Mouse (Mus musculus) hindbrain, embryonic 11.5 days (tissue): ENCODE measurements at regions not wholly inside any gene's neighbourhood (a gene's known extent, or its start where the extent isn't known, plus 50 kb on each side); places are given as distances from the start of the nearest gene placed in this dataset.

Experiments used
- ATAC-seq: fragments of 200-750 bp; cut with Nextera tagmentation; 2 replicates; pipeline ENCODE4 v1.8.0; 2017; ENCODE audit warnings: mild to moderate bottlenecking, moderate TSS enrichment, moderate library complexity; ENCODE audit not compliant: low FRiP score
- DNase-seq: peaks from one replicate; pipeline ENCODE4 v3.0.0-alpha.2; 2015; ENCODE audit warnings: low spot score
- H3K27ac ChIP-seq: fragments of 300-500 bp; sonication (generic); 2 replicates; pipeline ENCODE4 v1.5.1; 2014; ENCODE audit warnings: mild to moderate bottlenecking, low read depth, low read length
- H3K27me3 ChIP-seq: fragments of 300-500 bp; sonication (generic); 2 replicates; pipeline ENCODE4 v1.6.1; 2014; ENCODE audit warnings: mild to moderate bottlenecking, low read length, moderate library complexity, mixed read lengths; ENCODE audit not compliant: control insufficient read depth, insufficient read depth
- H3K36me3 ChIP-seq: fragments of 300-500 bp; sonication (generic); 2 replicates; pipeline ENCODE4 v1.6.1; 2014; ENCODE audit warnings: mild to moderate bottlenecking, low read length, moderate library complexity, mixed read lengths; ENCODE audit not compliant: control insufficient read depth, insufficient read depth
- H3K4me1 ChIP-seq: fragments of 300-500 bp; sonication (generic); replicated peaks from 2 replicates; pipeline ENCODE4 v1.6.1; 2014; ENCODE audit warnings: low read length, mixed read lengths; ENCODE audit not compliant: control insufficient read depth, insufficient read depth
- H3K4me2 ChIP-seq: fragments of 300-500 bp; sonication (generic); replicated peaks from 2 replicates; pipeline ENCODE4 v1.6.1; 2014; ENCODE audit warnings: mild to moderate bottlenecking, low read depth, low read length
- H3K4me3 ChIP-seq: fragments of 300-500 bp; sonication (generic); 2 replicates; pipeline ENCODE4 v1.5.1; 2014; ENCODE audit warnings: low read depth, low read length
- H3K9ac ChIP-seq: fragments of 300-500 bp; sonication (generic); 2 replicates; pipeline ENCODE4 v1.6.1; 2014; ENCODE audit warnings: low read depth, low read length
- H3K9me3 ChIP-seq: fragments of 300-500 bp; sonication (generic); 2 replicates; pipeline ENCODE4 v1.6.1; 2016; ENCODE audit warnings: low read length; ENCODE audit not compliant: control insufficient read depth
- WGBS: fragments of 180-500 bp; shearing (Covaris S2); extraction: QIAGEN DNeasy Blood & Tissue Kit; methylation state at CpG from one replicate; pipeline ENCODE4 v1.1.7; 2014; 5-methylcytosine and 5-hydroxymethylcytosine counted together

DNA sequence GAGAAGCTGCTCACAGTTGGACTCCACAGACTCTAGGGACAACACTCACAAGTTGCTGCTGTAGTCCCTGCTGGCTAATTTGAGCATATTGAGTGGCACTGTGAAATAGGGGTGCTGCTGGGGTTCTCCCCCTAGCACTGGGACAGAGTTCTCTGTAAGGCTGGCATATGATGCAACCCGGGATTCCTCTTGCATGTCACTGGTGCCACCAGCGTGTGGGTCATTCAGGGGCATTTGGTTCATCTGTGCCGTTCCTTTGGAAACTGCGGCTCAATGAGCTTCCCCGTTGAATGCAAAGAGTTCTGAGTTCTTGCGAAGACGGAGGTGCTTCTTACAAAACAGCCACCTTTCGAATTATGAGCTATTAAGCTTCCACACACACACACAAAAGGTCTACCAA, 486.6 kb upstream of the Gm19410 start:
- H3K4me2 ChIP-seq = no peak overlapping the region
- no peak overlapping the region for H3K4me3 ChIP-seq
- no peaks in the 10 kb centered on the region for H3K4me1 ChIP-seq
- no peak overlapping the region for H3K9ac ChIP-seq
- no peak for ATAC-seq
- DNase-seq = no peak
- H3K36me3 ChIP-seq = no peaks in the 10 kb centered on the region
- WGBS = 90% methylated on average over 8 of the region's 8 CpGs
- H3K9me3 ChIP-seq = no peaks in the 10 kb centered on the region
- no peaks in the 10 kb centered on the region for H3K27me3 ChIP-seq
- no peak overlapping the region for H3K27ac ChIP-seq

DNA sequence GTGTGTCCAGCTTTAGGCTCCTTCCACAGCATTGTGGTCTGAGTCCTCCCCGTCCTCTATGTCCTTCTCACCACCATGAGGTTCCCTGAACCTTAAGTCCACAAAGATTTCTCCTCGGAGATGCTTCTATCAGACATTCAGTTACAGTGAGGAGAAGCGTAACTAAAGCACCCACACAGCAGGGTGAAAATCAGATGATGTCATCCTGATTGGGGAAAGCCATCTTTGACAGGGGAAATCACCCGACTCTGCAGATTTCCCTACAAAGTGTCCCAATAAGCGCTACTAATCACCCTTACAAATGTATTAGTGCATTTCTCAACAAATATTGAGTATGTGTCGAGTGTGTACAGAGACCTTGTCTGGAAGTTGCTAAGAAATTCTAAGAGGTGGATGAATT, 484.8 kb upstream of the Gm19410 start:
- Histone ChIP-seq H3K9ac (no peak overlapping the region), H3K27me3 (no peaks in the 10 kb centered on the region), H3K4me1 (no peaks in the 10 kb centered on the region), H3K27ac (no peak overlapping the region), H3K4me2 (no peak overlapping the region), H3K9me3 (no peaks in the 10 kb centered on the region), H3K4me3 (no peak overlapping the region), H3K36me3 (no peaks in the 10 kb centered on the region)
- DNase-seq (no peak), ATAC-seq (no peak)
- 91% methylated on average over 6 of the region's 6 CpGs for WGBS

DNA sequence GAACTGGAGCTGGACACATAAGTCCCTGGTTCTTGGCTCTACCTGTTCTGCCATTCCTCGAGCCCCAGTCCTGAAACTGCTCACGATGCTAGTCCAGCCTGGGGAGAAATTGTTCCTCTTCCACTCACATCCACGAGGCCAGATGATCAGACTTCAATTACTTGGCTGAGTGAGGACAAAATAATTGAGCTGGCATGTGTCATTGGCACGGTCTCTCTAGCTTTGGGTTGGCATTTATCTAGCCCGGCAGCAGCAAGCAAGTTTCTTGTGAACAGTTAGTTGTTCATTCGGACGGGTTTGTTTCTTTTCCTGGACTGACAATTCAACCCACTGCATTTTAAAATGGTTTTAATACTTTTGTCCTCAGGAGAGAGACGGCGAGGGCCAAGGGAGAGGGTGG, 482.2 kb upstream of the Gm19410 start:
- DNase-seq (no peak), ATAC-seq (no peak)
- Histone ChIP-seq H3K9me3 (no peaks in the 10 kb centered on the region), H3K27me3 (no peaks in the 10 kb centered on the region), H3K4me1 (no peaks in the 10 kb centered on the region), H3K9ac (no peak overlapping the region), H3K36me3 (no peaks in the 10 kb centered on the region), H3K4me2 (no peak overlapping the region), H3K4me3 (no peak overlapping the region), H3K27ac (no peak overlapping the region)
- 87% methylated on average over 9 of the region's 9 CpGs for WGBS

DNA sequence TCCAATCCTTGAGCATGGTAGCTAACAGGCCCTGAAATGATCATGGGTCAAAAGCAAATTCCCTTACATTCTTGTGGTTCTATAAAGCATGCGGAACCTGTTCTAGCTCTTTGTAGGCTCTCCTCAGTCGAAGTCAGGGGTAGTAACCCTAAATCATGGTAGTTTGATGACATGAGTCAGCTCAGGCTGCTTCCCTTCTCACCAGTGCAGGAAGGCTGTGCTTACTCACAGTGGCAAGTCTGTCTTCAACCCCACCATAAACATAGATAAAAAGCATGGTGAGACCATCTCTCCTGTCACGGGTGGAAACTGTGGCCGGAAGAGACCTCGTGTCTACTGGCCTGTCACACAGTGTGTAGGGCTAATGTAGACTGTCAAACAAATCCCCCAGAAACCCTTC, 476.6 kb upstream of the Gm19410 start:
- DNase-seq (no peak), ATAC-seq (no peak)
- Histone ChIP-seq H3K27ac (no peak overlapping the region), H3K4me3 (no peak overlapping the region), H3K9ac (no peak overlapping the region), H3K4me2 (no peak overlapping the region), H3K36me3 (no peaks in the 10 kb centered on the region), H3K4me1 (no peaks in the 10 kb centered on the region), H3K27me3 (no peaks in the 10 kb centered on the region), H3K9me3 (no peaks in the 10 kb centered on the region)
- WGBS = 80% methylated on average over 5 of the region's 5 CpGs

DNA sequence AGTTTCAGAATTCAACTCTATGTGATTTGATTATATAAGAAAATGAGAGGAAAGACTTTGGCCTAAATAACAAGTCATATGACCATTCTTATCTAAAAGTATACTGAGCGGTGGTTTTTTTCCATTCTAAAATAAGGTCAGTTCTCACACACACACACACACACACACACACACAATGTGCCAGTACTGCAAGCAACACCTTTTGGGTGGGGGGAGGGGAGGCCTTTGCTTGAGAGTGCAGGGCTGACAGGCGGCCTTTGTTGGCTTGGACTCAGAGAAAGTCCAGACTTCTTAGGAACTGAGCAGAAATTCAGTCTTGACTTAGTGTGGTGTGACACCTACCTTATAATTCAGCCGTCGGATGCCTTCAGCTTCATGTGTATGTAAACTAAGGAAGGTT, 475.6 kb upstream of the Gm19410 start:
- WGBS = 84% methylated on average over 4 of the region's 4 CpGs
- H3K4me1 ChIP-seq = no peaks in the 10 kb centered on the region
- ATAC-seq = no peak

DNA sequence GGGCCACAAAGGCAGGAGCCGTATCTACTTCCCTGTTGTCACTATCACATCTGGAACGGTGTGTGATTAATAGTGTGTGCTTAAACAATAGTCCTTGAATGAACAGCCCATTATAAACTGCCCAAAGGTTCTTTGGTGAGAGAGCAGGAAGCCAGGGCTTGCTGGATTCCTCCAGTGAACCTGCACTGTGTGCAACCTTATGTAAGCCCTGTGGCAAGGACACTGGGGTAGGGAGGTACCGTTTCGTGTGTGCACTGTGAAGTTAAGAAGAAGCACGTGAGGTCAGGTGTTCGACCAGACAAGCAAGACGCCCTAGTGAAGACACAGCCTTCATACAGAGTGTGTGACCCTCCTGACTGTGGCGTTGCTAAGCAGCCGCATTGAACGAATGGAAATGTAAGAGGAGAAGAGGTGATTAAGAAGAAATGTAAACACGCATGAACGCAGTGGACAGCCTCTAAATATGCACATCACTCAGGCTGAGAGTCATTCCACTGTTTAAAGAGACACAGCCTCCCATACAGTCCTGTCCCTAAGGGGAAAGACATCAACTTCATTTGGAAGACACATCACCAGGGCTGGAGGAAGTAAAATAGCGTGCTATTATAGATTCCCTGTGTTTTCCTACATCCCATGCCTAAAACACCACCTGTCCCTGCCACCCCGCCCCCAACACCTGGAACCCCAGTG, 472.0 kb upstream of the Gm19410 start:
- H3K4me1 ChIP-seq = no peaks in the 10 kb centered on the region
- no peak overlapping the region for H3K27ac ChIP-seq
- no peaks in the 10 kb centered on the region for H3K36me3 ChIP-seq
- no peaks in the 10 kb centered on the region for H3K9me3 ChIP-seq
- WGBS = 77% methylated on average over 14 of the region's 14 CpGs
- no peaks in the 10 kb centered on the region for H3K27me3 ChIP-seq
- H3K9ac ChIP-seq = no peak overlapping the region
- no peak overlapping the region for H3K4me2 ChIP-seq
- ATAC-seq = no peak
- no peak for DNase-seq
- no peak overlapping the region for H3K4me3 ChIP-seq

More for the DNA sequence above, 475.6 kb upstream of the Gm19410 start:
- Histone ChIP-seq H3K9me3 (no peaks in the 10 kb centered on the region), H3K9ac (no peak overlapping the region), H3K27me3 (no peaks in the 10 kb centered on the region), H3K4me2 (no peak overlapping the region), H3K4me3 (no peak overlapping the region), H3K27ac (no peak overlapping the region), H3K36me3 (no peaks in the 10 kb centered on the region)
- no peak for DNase-seq

DNA sequence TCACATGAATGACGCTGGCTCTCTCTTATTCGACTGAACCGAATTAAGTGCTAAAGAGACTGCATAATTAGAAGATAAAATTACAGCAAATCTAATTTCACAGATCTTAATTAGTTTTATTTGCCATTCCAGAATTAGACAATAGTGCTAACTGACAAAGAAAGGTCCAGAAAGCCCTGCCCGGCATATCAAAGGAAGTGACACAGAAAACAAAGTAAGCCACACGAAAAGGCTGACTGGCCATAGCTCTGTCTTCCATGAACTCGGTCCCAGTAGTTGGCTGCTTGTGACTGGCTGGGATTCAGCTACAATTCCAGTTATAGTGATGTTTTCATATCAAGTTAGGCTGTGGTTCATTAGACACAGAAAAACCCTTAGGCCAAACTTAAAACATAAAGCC, 468.7 kb upstream of the Gm19410 start:
- Histone ChIP-seq H3K9ac (no peak overlapping the region), H3K4me1 (no peaks in the 10 kb centered on the region), H3K9me3 (no peaks in the 10 kb centered on the region), H3K4me2 (no peak overlapping the region), H3K4me3 (no peak overlapping the region), H3K27me3 (no peaks in the 10 kb centered on the region), H3K36me3 (no peaks in the 10 kb centered on the region), H3K27ac (no peak overlapping the region)
- DNase-seq = no peak
- WGBS = 81% methylated on average over 6 of the region's 6 CpGs
- no peak for ATAC-seq

DNA sequence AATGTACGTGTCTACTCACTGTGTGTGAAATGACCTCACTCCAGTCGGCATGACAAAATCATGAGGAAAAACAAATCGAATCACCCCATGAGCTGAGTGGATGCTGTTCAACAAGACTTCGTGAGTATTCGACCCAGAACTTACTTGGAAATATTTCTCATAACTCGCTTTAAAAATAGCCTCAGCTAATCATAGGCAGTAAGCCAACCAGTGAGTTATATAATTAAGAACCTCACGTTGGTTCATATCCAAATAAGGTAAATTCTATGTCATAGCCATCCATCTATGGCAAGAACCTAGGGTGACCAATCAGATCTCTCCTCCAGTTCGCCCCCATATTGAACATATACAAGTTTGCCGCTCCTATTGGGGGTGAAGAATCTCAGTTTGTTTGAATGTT, 466.5 kb upstream of the Gm19410 start:
- no peak overlapping the region for H3K27ac ChIP-seq
- H3K4me1 ChIP-seq = no peaks in the 10 kb centered on the region
- H3K4me3 ChIP-seq = no peak overlapping the region
- no peaks in the 10 kb centered on the region for H3K27me3 ChIP-seq
- ATAC-seq (no peak), DNase-seq (no peak)
- H3K36me3 ChIP-seq = no peaks in the 10 kb centered on the region
- H3K9me3 ChIP-seq = no peaks in the 10 kb centered on the region
- WGBS = 91% methylated on average over 9 of the region's 9 CpGs
- H3K4me2 ChIP-seq = no peak overlapping the region
- no peak overlapping the region for H3K9ac ChIP-seq

DNA sequence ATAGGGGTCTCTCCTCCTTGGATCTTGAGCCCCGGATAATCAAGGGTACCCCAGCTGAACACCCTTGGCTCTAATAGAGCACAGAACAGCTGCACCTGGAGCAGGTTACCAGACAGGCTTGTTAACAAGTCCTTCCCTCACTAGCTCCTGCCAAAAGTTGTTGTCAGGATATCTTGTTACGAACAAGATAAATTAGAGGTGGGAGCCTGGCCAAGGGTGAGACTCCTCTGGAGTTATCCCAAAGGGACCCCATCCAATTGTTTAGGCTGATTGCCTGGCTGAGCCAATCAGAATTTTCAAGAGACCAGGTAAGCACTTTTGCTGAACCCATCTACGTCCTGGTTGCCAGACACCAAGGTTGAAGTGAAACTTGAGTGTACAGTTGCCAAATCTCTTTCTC, 465.2 kb upstream of the Gm19410 start:
- WGBS = 86% methylated on average over 3 of the region's 3 CpGs
- no peaks in the 10 kb centered on the region for H3K9me3 ChIP-seq
- no peak for DNase-seq
- no peak overlapping the region for H3K9ac ChIP-seq
- ATAC-seq = no peak
- H3K27ac ChIP-seq = no peak overlapping the region
- H3K27me3 ChIP-seq = no peaks in the 10 kb centered on the region
- no peak overlapping the region for H3K4me2 ChIP-seq
- no peaks in the 10 kb centered on the region for H3K36me3 ChIP-seq
- no peaks in the 10 kb centered on the region for H3K4me1 ChIP-seq
- no peak overlapping the region for H3K4me3 ChIP-seq
